Mouse (Mus musculus): ENCODE measurements around the gene Prr9.

The Prr9 gene

GRCm38 (mm10) chr3:92123847-92124246 is at the start of gene Prr9:
TSS of gene Prr9 (minus strand) at chr3:92123947.
- no peak for DNase-seq

GRCm38 (mm10) chr3:92169847-92170246 is 46.1 kb upstream of the Prr9 start:
- no peak for DNase-seq

GRCm38 (mm10) chr3:92153322-92153721 is 29.6 kb upstream of the Prr9 start:
- peak; percentile 15 to 21 for DNase-seq

- DNase-seq, result peak; percentile 30 to 40
Measured at GRCm38 (mm10) chr3:92150631-92151277, 27.0 kb upstream of the Prr9 start.

- DNase-seq, result no peak
Measured at GRCm38 (mm10) chr3:92147913-92148312, 24.2 kb upstream of the Prr9 start.

- no peak for DNase-seq
Measured at GRCm38 (mm10) chr3:92147420-92147819, 23.7 kb upstream of the Prr9 start.

- no peak for DNase-seq
Measured at GRCm38 (mm10) chr3:92142644-92143043, 18.9 kb upstream of the Prr9 start, which contains the start of gene Lelp1. TSS of gene Lelp1 (minus strand) at chr3:92142744.

- DNase-seq, result no peak
Measured at GRCm38 (mm10) chr3:92120902-92121301, 2.8 kb downstream of the Prr9 start.

- DNase-seq, result peak in 1 of 2 experiments; percentile 9
Measured at GRCm38 (mm10) chr3:92117930-92118329, 5.8 kb downstream of the Prr9 start.

- DNase-seq, result no peak
Measured at GRCm38 (mm10) chr3:92111526-92111925, 12.2 kb downstream of the Prr9 start.

- DNase-seq, result no peak
Measured at GRCm38 (mm10) chr3:92110790-92111189, 13.0 kb downstream of the Prr9 start.

- DNase-seq, result no peak
Measured at GRCm38 (mm10) chr3:92106582-92106981, 17.2 kb downstream of the Prr9 start.

GRCm38 (mm10) chr3:92083042-92083441 is 40.7 kb downstream of the Prr9 start, which contains the start of gene Lor:
TSS of gene Lor (minus strand) at chr3:92083142.
- no peak for DNase-seq

GRCm38 (mm10) chr3:92081285-92081931 is 42.3 kb downstream of the Prr9 start:
- DNase-seq, result peak; percentile 2 to 6

GRCm38 (mm10) chr3:92080462-92081284 is 43.1 kb downstream of the Prr9 start:
- DNase-seq, result peak; percentile 12 to 13

Data from cerebellum, adult 18-20 months (tissue).